Mouse (Mus musculus): ENCODE measurements at regions not wholly inside any gene's neighbourhood (a gene's known extent, or its start where the extent isn't known, plus 50 kb on each side); places are given as distances from the start of the nearest gene placed in this dataset.

DNA sequence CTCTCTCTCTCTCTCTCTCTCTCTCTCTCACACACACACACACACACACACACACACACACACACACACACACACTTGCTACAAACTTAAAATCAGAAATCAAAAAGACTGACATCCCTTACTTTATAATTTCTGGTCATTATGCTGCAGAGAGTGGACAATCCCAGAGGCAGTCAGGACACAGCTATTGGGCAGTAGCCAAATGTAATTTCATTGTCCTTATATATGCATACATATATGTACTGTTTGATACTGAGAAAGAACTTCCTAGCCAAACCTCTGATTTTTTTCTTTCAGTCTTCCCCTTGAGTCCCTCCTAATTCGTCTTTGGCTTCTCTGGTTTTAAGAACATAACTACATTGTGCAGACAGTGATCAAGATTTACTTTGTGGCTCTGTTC, 277.3 kb upstream of the Pou3f3 start:
- no peaks in the 10 kb centered on the region for H3K36me3 ChIP-seq (ENCODE audit: control insufficient read depth in 1 of 2, insufficient read depth in 2 of 2, low read length in 2 of 2)
- TF ChIP-seq NRF1 (IDR thresholded peaks at IDR 0.05; ENCODE audit: insufficient read depth, low read depth, low read length, poor library complexity, severe bottlenecking) = no peak
- no peak for TF ChIP-seq MAX (IDR thresholded peaks at IDR 0.05; ENCODE audit: low read length)
- TF ChIP-seq MEF2A (IDR thresholded peaks at IDR 0.05; ENCODE audit: extremely low read depth, insufficient replicate concordance, low read depth, low read length, poor library complexity, severe bottlenecking) = no peak

DNA sequence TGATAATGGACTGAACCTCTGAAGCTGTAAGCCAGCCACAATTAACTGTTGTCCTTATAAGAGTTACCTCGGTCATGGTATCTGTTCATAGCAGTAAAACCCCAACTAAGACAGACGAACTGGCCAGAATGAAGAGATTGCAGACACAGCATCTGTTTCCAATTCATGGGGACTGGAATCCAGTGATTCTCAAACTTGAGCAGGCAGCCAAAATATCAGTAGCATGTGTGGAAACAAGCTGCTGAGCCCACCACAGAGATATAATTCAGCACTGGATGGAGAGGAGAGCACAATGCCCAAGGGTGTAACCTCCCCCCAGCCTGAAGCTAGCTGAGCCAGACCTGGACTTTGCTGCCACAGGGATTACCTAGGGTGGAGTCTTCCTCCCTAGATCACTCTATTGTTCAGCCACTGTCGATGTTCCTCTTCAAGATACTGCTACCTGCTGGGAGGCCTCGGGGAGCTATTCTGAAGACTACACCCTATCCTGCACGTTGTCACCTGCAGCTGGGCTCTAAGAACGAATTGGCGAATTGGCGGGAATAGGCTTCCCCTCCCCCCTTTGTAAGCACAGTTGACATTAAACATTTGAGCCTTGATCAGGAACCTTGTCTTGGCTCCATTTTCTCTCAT, 259.1 kb upstream of the Pou3f3 start:
- Histone ChIP-seq H3K4me3 (ENCODE audit: control insufficient read depth in 1 of 2, insufficient read depth in 1 of 2, low read depth in 2 of 2, low read length in 2 of 2) (no peak overlapping the region), H3K27ac (ENCODE audit: control insufficient read depth, low read depth, low read length) (no peak overlapping the region)

More for the DNA sequence above, 277.3 kb upstream of the Pou3f3 start:
- Histone ChIP-seq H3K79me2 (ENCODE audit: control insufficient read depth, insufficient read depth, low read length, poor library complexity) (no peaks in the 10 kb centered on the region), H3K27ac (ENCODE audit: control insufficient read depth, low read depth, low read length) (no peak overlapping the region), H3K9ac (ENCODE audit: control insufficient read depth, low read depth, low read length, poor library complexity, severe bottlenecking) (no peak overlapping the region), H3K27me3 (ENCODE audit: control insufficient read depth in 1 of 2, insufficient read depth in 2 of 2, low read length in 2 of 2) (no peaks in the 10 kb centered on the region), H3K4me1 (ENCODE audit: control insufficient read depth in 1 of 2, insufficient read depth in 2 of 2, low read length in 2 of 2) (no peaks in the 10 kb centered on the region), H3K9me3 (replicated peaks; ENCODE audit: insufficient read depth, low read length) (no peaks in the 10 kb centered on the region), H3K4me3 (ENCODE audit: control insufficient read depth in 1 of 2, insufficient read depth in 1 of 2, low read depth in 2 of 2, low read length in 2 of 2) (no peak overlapping the region)
- DNase-seq (ENCODE audit: low read depth, low spot score) = no peak

GRCm38 (mm10) chr1:42468365-42468764, 227.2 kb upstream of the Pou3f3 start:
- Histone ChIP-seq H3K79me2 (ENCODE audit: control insufficient read depth, insufficient read depth, low read length, poor library complexity) (no peaks in the 10 kb centered on the region), H3K4me3 (ENCODE audit: control insufficient read depth in 1 of 2, insufficient read depth in 1 of 2, low read depth in 2 of 2, low read length in 2 of 2) (no peak overlapping the region), H3K9ac (ENCODE audit: control insufficient read depth, low read depth, low read length, poor library complexity, severe bottlenecking) (no peak overlapping the region), H3K36me3 (ENCODE audit: control insufficient read depth in 1 of 2, insufficient read depth in 2 of 2, low read length in 2 of 2) (no peaks in the 10 kb centered on the region), H3K4me1 (ENCODE audit: control insufficient read depth in 1 of 2, insufficient read depth in 2 of 2, low read length in 2 of 2) (no peaks in the 10 kb centered on the region), H3K27ac (ENCODE audit: control insufficient read depth, low read depth, low read length) (no peak overlapping the region), H3K9me3 (replicated peaks; ENCODE audit: insufficient read depth, low read length) (no peaks in the 10 kb centered on the region), H3K27me3 (ENCODE audit: control insufficient read depth in 1 of 2, insufficient read depth in 2 of 2, low read length in 2 of 2) (no peaks in the 10 kb centered on the region)
- no peak for TF ChIP-seq POLR2AphosphoS2 (IDR thresholded peaks at IDR 0.05; ENCODE audit: low read length)
- DNase-seq (ENCODE audit: low read depth, low spot score) = no peak

More for the DNA sequence above, 259.1 kb upstream of the Pou3f3 start:
- no peaks in the 10 kb centered on the region for H3K27me3 ChIP-seq (ENCODE audit: control insufficient read depth in 1 of 2, insufficient read depth in 2 of 2, low read length in 2 of 2)
- H3K79me2 ChIP-seq (ENCODE audit: control insufficient read depth, insufficient read depth, low read length, poor library complexity) = no peaks in the 10 kb centered on the region
- TF ChIP-seq USF2 (IDR thresholded peaks at IDR 0.05; ENCODE audit: borderline replicate concordance in 1 of 2, insufficient read depth in 1 of 2, low read depth in 1 of 2, low read length in 2 of 2) (no peak), KAT2A (conservative IDR thresholded peaks at IDR 0.05; ENCODE audit: low read depth, low read length) (no peak), ZMIZ1 (IDR thresholded peaks at IDR 0.05; ENCODE audit: low read depth, low read length) (no peak), MXI1 (IDR thresholded peaks at IDR 0.05; ENCODE audit: low read depth, low read length) (no peak), UBTF (IDR thresholded peaks at IDR 0.05; ENCODE audit: borderline replicate concordance, insufficient read depth, low read depth, low read length) (no peak), MYC (IDR thresholded peaks at IDR 0.05; ENCODE audit: low read depth, low read length) (no peak)
- DNase-seq (ENCODE audit: low read depth, low spot score) = no peak
- no peaks in the 10 kb centered on the region for H3K9me3 ChIP-seq (replicated peaks; ENCODE audit: insufficient read depth, low read length)
- no peaks in the 10 kb centered on the region for H3K36me3 ChIP-seq (ENCODE audit: control insufficient read depth in 1 of 2, insufficient read depth in 2 of 2, low read length in 2 of 2)
- H3K9ac ChIP-seq (ENCODE audit: control insufficient read depth, low read depth, low read length, poor library complexity, severe bottlenecking) = no peak overlapping the region
- H3K4me1 ChIP-seq (ENCODE audit: control insufficient read depth in 1 of 2, insufficient read depth in 2 of 2, low read length in 2 of 2) = no peaks in the 10 kb centered on the region

All from MEL (cell line).